Mouse (Mus musculus) Patski (cell line): ENCODE data around the gene BC051019. TPM values are rescaled to one million over a fixed set of nuclear protein-coding genes. Genes with fewer than 3 reads are reported as not detected.

ENCODE experiments used
- ATAC-seq: fragments of 100-300 bp; one replicate; pipeline ENCODE4 v1.8.0; 2021
- CTCF ChIA-PET: fragments of 350-600 bp; sonication (Branson Sonifier 250); formaldehyde crosslinking; loops from one replicate; lab custom pipeline; 2022; ENCODE audit warnings: inconsistent platforms; lab: Charles Lee
- POLR2A ChIA-PET: fragments of 350-600 bp; sonication (Branson Sonifier 250); formaldehyde crosslinking; loops from one replicate; lab custom pipeline; 2022; ENCODE audit warnings: antibody characterized with exemption, inconsistent platforms; lab: Charles Lee
- DNase-seq: peaks from one replicate; pipeline ENCODE4 v3.0.0-alpha.2; 2011; ENCODE audit warnings: low read depth, low spot score
- H3K27me3 ChIP-seq: fragments of 371-371 bp; one replicate; pipeline ENCODE4 v1.5.1; 2021
- CTCF ChIP-seq: fragments of 100-300 bp; IDR thresholded peaks from one replicate; pipeline ENCODE4 v1.5.1; 2021
- in situ Hi-C: fragments of 300-500 bp; cut with MboI; formaldehyde crosslinking; loops from 3 replicates; pipeline ENCODE4 v1.11.1; 2018; ENCODE audit warnings: low pct_unique_long_range_greater_than_20kb, mixed read lengths
- polyA plus RNA-seq: library from polyadenylated mRNA; unstranded; gene quantifications from one replicate; pipeline ENCODE4 v1.2.3, GENCODE M21; 2021

Gene BC051019
- polyA plus RNA-seq, 1 experiment from 2014 or later = 0.55 TPM

DNA sequence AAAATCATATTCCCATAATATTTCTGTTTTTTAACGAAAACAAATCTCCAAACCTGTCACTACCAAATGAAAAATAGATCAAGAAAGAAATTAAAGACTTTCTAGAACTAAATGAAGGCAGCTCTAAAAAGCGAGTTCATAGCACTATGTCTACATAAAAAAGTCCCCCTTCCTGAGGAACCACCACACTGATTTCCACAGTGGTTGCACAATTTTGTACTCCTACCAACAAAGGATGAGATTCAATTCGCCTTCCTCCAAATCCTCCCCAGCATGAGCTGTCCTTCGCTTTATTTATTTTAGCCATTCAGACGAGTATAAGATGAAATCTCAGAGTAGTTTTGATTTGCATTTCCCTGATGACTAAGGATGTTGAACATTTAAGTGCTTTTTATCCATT is 57.0 kb downstream of the BC051019 start:
- ATAC-seq = no peak
- H3K27me3 ChIP-seq = no peaks in the 10 kb centered on the region
- no peak for DNase-seq
- in situ Hi-C loops = no loop called here
- CTCF ChIA-PET = interaction anchor here (1.0 to 1.1 kb wide), 2 partner anchors 10 to 11 kb away, joined by 3 read pairs; no protein-coding TSS in a partner anchor
- POLR2A ChIA-PET = interaction anchor here (0.8 to 1.5 kb wide), 2 partner anchors 30 to 38 kb away, joined by 3 to 4 read pairs; no protein-coding TSS in a partner anchor
- no peak for TF ChIP-seq CTCF

DNA sequence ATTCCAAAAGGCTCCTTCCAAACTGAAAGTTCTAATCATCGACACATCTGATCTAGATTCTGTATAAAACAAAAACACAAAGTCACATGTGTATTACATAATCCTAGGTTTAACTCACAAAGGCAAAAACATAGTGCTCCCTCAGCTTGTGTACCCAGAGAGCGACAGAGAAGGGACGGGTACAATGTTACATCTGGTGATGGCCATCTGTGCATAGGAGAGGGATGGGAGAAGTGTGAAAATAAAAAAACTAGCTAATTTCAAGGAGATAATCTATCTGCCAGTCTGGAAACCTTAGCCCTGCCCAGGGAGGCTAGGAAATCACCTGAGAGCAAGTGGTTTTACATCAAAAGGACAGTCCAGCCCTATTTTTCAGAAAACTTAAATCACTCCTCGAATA is 61.0 kb downstream of the BC051019 start:
- no peak for DNase-seq
- CTCF ChIA-PET = interaction anchor here (1.9 kb wide), 1 partner anchor 9 kb away, joined by 5 read pairs; no protein-coding TSS in a partner anchor
- in situ Hi-C loops = no loop called here
- no peak for ATAC-seq
- POLR2A ChIA-PET = interaction anchor here (1.1 kb wide), 1 partner anchor 13 kb away, joined by 3 read pairs; no protein-coding TSS in a partner anchor
- TF ChIP-seq CTCF = no peak
- H3K27me3 ChIP-seq = no peaks in the 10 kb centered on the region

Other genes starting within 250 kb of the BC051019 start
- 0.32 TPM for gene Trim66, start 215.7 kb downstream of the BC051019 start, polyA plus RNA-seq
- 478 TPM for gene Rpl27a, start 204.7 kb downstream of the BC051019 start, polyA plus RNA-seq
- 183 TPM for gene St5, start 20.2 kb downstream of the BC051019 start, polyA plus RNA-seq
- gene Akip1, start 20.2 kb downstream of the BC051019 start, polyA plus RNA-seq = 43.0 TPM
- 0.19 TPM for gene Ascl3, start 7.9 kb upstream of the BC051019 start, polyA plus RNA-seq
- 58.3 TPM for gene Tmem9b, start 29.0 kb upstream of the BC051019 start, polyA plus RNA-seq
- 0.54 TPM for gene Nrip3, start 58.2 kb upstream of the BC051019 start, polyA plus RNA-seq
- gene Scube2, start 141.8 kb upstream of the BC051019 start, polyA plus RNA-seq = not detected
- gene Dennd5a, start 236.6 kb upstream of the BC051019 start, polyA plus RNA-seq = 112 TPM